ENCODE assay signal across 7 mouse cellular contexts in genomic region chr9:56501721-56502542, GRCm38 (mm10).
DNase-seq lines count a peak whose midpoint lies in the region; ATAC-seq and TF ChIP-seq lines count a peak whose summit lies in the region.

No protein-coding gene starts in this region.

- peak; percentile 65 for DNase-seq in ovary, adult 18-20 months (ENCODE audit: low spot score)
- no peak for DNase-seq in ovary, postnatal 10 days (ENCODE audit: low spot score)
- DNase-seq in limb, embryonic 14.5 days (ENCODE audit: low spot score) = peak; percentile 57
- DNase-seq in testis, postnatal 10 days (ENCODE audit: low spot score) = peak; percentile 81
- DNase-seq in frontal cortex, postnatal 36 days (ENCODE audit: low spot score in 2 of 2) = no peak
- no peak for DNase-seq in left cerebral cortex, adult 9 months (ENCODE audit: low spot score in 2 of 2)

- WGBS in heart, embryonic 15.5 days = 35% methylated on average over 10 of the region's 10 CpGs
- 43% methylated on average over 10 of the region's 10 CpGs for WGBS in limb, embryonic 14.5 days

- no peak for ATAC-seq in heart, embryonic 15.5 days (replicated peaks; ENCODE audit: insufficient number of reproducible peaks, insufficient read depth, low FRiP score, low read depth)
- no peak for ATAC-seq in limb, embryonic 14.5 days (ENCODE audit: low FRiP score, low read depth)

- H3K27me3 ChIP-seq in heart, embryonic 15.5 days = no peaks in the 10 kb centered on the region
- no peaks in the 10 kb centered on the region for H3K27me3 ChIP-seq in limb, embryonic 14.5 days (ENCODE audit: control insufficient read depth, insufficient read depth, low read length)

- no peaks in the 10 kb centered on the region for H3K9me3 ChIP-seq in heart, embryonic 15.5 days (replicated peaks)
- no peaks in the 10 kb centered on the region for H3K9me3 ChIP-seq in limb, embryonic 14.5 days (ENCODE audit: control insufficient read depth, low read length)

- no peak for TF ChIP-seq POLR2A in limb, embryonic 14.5 days (IDR thresholded peaks at IDR 0.05; ENCODE audit: borderline replicate concordance, extremely low read depth, insufficient read depth, insufficient read length)

- peak overlapping the region; percentile 12; the same call in 1 of the 2 replicates for H3K9ac ChIP-seq in heart, embryonic 15.5 days
- H3K9ac ChIP-seq in limb, embryonic 14.5 days (ENCODE audit: low read depth, low read length, severe bottlenecking) = no peak overlapping the region

- no peaks in the 10 kb centered on the region for H3K36me3 ChIP-seq in heart, embryonic 15.5 days
- H3K36me3 ChIP-seq in limb, embryonic 14.5 days (ENCODE audit: control insufficient read depth, insufficient read depth, low read length) = no peaks in the 10 kb centered on the region

- peak overlapping the region; percentile 100 for H3K27ac ChIP-seq in heart, embryonic 15.5 days
- H3K27ac ChIP-seq in limb, embryonic 14.5 days (replicated peaks; ENCODE audit: low read depth, low read length) = peak overlapping the region; percentile 55

- no peak overlapping the region for H3K4me3 ChIP-seq in heart, embryonic 15.5 days
- H3K4me3 ChIP-seq in limb, embryonic 14.5 days (replicated peaks; ENCODE audit: low read length) = no peak overlapping the region

- H3K4me2 ChIP-seq in heart, embryonic 15.5 days = peak overlapping the region; percentile 43
- peak overlapping the region; percentile 21; the same call in 1 of the 2 replicates for H3K4me2 ChIP-seq in limb, embryonic 14.5 days (replicated peaks; ENCODE audit: low read depth, low read length, severe bottlenecking)

- H3K4me1 ChIP-seq in heart, embryonic 15.5 days (replicated peaks) = peaks cover 84% of the 10 kb centered on the region
- H3K4me1 ChIP-seq in limb, embryonic 14.5 days (ENCODE audit: control insufficient read depth, insufficient read depth, low read length) = peaks cover 47% of the 10 kb centered on the region

Comparison
In these comparisons a context has a peak if more than half of its experiments do, and no peak if none do; other contexts are left out.
1. DNase-seq: peak in ovary, adult 18-20 months (single experiment), limb, embryonic 14.5 days (single experiment) and testis, postnatal 10 days (single experiment); none in ovary, postnatal 10 days (single experiment), frontal cortex, postnatal 36 days (0 of 2) and left cerebral cortex, adult 9 months (0 of 2).